Mouse (Mus musculus): ENCODE results near the gene Mfng. TPM values are rescaled to one million over a fixed set of nuclear protein-coding genes. Genes with fewer than 3 reads are reported as not detected.
A peak's percentile ranks its signal among the peaks of the same experiment; 100 is the strongest.

Mfng gene
- 10 to 100 TPM in 1 of 2 experiments, 1 to 10 TPM in 1; 9.2 to 10.4 TPM for total RNA-seq (2021)
- long read RNA-seq, transcript Mfng-201 (8 exons, 1,865 nt) = major isoform, 7 of 8 reads
- long read RNA-seq, partial matches to known transcripts = 0 of 8 reads
- long read RNA-seq, other reads (novel, unspliced or antisense) = 1 of 8 reads

GRCm38 (mm10) chr15:78773290-78773729 lies at the start of gene Mfng:
Mfng (minus strand) TSS chr15:78773475.
- DNase-seq (ENCODE audit: low spot score in 2 of 2) = peak in 1 of 2 experiments; percentile 67

DNA sequence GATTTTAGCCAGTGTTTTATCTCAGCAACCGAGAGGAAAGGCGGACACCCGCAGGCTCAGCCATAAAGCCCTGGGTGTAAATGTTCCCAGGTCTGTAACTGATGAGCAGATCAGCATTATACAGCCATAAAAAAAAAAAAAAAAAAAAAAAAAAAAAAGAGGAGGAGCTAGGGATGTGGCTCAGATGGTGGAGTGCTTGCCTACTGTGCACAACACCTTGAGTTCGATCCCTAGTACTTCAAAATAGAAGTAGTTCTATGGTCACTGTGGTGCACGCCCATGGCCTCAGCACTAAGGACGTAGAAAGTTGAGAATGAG lies 42.8 kb upstream of the Mfng start:
- no peak for DNase-seq (ENCODE audit: low spot score in 2 of 2)

- DNase-seq (ENCODE audit: low spot score in 2 of 2) = no peak
These were observed 42.2 kb upstream of the Mfng start for GRCm38 (mm10) chr15:78815314-78816073.

DNA sequence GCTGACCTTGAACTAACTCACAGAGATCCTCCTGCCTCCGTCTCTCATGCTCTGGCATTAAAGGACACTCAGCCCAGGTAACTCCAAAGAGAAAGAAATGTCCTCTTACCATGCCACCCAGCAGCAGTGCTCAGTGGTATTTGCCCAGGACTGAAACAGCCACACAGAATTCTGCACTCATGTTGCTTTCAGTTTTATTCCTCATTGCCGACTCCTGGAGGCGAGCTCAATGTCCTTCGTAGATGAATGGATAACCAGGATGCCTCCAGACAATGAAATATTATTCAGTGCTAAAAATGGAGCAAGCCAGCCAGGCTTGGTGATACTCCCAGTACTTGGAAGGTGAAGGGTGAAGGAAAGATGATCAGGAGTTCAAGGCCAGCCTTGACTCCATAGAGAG lies 40.3 kb upstream of the Mfng start:
- DNase-seq (ENCODE audit: low spot score in 2 of 2) = no peak

- DNase-seq (ENCODE audit: low spot score in 2 of 2) = no peak
These were observed 36.9 kb upstream of the Mfng start for GRCm38 (mm10) chr15:78810146-78810545.

DNA sequence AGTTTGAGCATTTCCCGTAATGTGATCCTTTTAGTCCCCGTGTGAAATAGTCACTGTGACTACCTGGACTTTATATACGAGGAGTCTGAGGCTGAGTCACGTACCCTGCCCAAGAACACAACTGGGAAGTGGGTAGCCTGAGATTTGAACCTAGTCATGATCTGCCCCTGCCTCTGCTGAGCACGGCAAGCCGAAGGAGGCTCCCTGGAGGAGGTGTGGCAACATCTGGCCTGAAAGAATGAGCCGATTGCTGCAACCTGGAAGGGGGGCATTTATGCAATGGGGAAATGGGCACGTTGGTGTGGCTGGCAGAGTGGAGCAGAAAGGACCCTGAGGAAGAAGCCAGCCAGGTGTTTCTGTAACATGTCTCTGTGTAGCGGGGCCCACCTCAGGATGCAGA lies 36.5 kb upstream of the Mfng start:
- no peak for DNase-seq (ENCODE audit: low spot score in 2 of 2)

DNA sequence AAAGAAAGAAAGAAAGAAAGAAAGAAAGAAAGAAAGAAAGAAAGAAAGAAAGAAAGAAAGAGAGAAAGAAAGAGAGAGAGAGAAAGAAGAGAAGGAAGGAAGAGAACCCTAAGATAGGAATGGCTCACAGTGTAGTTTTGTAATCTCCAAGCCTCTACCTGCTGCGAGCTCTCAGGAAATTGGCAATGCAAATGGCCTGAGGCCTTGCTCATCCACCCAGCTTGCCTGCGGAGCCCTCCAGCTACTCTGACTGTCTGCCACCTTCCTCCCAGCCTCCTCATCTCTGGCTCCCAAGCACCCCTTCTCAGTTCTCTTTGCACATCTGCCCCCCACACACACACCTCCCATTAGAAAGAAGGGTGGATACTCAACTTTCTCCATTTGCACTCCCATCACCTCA lies 35.7 kb upstream of the Mfng start:
- no peak for DNase-seq (ENCODE audit: low spot score in 2 of 2)

GRCm38 (mm10) chr15:78807141-78807540 lies 33.9 kb upstream of the Mfng start:
- no peak for DNase-seq (ENCODE audit: low spot score in 2 of 2)

DNA sequence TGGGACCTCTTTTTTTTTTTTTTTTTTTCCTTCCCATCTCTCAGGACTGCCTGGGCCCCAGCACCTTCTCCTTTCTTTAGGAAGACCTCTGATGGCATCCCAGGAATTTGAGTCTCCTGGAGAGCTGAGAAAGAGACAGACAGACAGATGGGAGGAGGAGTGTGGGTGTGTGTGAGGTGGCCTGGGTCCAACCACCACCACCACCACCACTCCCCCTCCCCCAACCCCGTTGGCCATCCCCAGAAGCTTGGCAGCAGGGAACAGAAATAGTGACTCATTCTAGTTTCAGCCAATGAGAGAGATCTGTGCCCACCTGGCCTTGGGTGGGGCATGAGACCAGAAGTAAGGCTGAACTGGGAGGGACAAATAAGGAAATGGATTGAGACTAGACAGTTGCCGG lies 33.3 kb upstream of the Mfng start:
- no peak for DNase-seq (ENCODE audit: low spot score in 2 of 2)

DNA sequence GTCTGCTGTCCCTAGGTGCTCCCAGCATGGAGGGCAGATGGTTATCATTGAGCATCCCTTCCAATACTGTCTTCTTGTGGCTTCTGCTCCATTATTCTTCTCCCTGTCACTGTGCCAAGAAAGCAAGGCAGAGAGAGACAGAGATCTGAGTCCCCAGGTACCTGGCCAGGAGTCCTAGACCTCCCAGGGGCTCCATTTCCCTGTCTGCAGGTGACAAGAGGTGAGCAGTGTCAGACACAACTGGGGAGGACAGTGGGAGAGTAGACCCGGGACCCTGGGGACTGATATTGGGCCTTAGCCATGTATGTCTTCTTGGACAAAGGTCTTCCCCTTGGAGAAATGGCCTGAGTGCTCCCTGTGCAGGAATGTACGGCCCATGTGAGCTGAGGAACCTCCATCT lies 32.1 kb upstream of the Mfng start:
- no peak for DNase-seq (ENCODE audit: low spot score in 2 of 2)

DNA sequence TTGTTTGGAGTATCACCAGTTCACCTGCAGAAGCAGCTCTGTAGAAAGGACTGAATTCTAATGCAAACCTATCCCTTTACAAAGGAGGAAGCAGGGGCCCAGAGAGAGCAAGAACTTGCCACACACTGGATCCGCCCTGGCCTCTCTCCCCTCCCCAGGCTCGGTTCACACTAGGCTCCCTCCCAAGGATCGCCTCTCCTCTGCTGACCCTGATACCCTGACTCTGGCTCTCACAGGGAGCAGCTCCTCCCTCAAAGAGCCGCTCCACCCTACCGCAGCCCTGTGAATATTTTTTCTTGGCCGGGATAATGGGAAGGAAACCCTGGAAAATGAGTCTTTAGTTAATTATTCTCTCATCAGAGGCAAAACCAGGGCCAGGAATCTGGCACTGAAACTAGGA lies 31.1 kb upstream of the Mfng start:
- DNase-seq (ENCODE audit: low spot score in 2 of 2) = no peak

- no peak for DNase-seq (ENCODE audit: low spot score in 2 of 2)
These were observed 30.2 kb upstream of the Mfng start for GRCm38 (mm10) chr15:78803499-78803900.

- DNase-seq (ENCODE audit: low spot score in 2 of 2) = no peak
These were observed 29.6 kb upstream of the Mfng start, which contains the start of gene Card10 for GRCm38 (mm10) chr15:78802776-78803391. Card10 (minus strand) TSS chr15:78803042.

GRCm38 (mm10) chr15:78801971-78802741 lies 28.9 kb upstream of the Mfng start:
- no peak for DNase-seq (ENCODE audit: low spot score in 2 of 2)

DNA sequence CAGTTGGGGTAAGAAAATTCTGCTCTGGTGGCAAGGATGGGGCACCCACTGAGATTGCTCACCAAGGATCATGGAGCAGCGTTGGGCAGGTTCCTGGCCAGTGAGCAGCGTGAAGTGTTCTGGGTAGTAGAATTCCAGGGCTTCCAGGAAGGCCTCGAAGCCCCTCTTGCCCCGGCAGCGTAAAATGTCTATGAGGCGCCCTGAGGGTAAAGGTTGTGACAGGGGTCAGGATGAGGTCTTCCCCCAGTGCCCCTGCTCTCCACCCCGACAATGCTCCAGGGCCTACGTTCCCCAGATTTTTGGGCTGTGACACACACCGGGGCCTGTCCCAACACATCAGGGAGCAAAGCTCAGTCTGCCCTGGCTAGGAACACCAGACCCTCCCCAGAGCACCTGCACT lies 28.3 kb upstream of the Mfng start:
- no peak for DNase-seq (ENCODE audit: low spot score in 2 of 2)

- DNase-seq (ENCODE audit: low spot score in 2 of 2) = peak; percentile 36 to 56
These were observed 25.8 kb upstream of the Mfng start for GRCm38 (mm10) chr15:78799029-78799428.

GRCm38 (mm10) chr15:78797060-78797329 lies 23.7 kb upstream of the Mfng start:
- DNase-seq (ENCODE audit: low spot score in 2 of 2) = no peak

DNA sequence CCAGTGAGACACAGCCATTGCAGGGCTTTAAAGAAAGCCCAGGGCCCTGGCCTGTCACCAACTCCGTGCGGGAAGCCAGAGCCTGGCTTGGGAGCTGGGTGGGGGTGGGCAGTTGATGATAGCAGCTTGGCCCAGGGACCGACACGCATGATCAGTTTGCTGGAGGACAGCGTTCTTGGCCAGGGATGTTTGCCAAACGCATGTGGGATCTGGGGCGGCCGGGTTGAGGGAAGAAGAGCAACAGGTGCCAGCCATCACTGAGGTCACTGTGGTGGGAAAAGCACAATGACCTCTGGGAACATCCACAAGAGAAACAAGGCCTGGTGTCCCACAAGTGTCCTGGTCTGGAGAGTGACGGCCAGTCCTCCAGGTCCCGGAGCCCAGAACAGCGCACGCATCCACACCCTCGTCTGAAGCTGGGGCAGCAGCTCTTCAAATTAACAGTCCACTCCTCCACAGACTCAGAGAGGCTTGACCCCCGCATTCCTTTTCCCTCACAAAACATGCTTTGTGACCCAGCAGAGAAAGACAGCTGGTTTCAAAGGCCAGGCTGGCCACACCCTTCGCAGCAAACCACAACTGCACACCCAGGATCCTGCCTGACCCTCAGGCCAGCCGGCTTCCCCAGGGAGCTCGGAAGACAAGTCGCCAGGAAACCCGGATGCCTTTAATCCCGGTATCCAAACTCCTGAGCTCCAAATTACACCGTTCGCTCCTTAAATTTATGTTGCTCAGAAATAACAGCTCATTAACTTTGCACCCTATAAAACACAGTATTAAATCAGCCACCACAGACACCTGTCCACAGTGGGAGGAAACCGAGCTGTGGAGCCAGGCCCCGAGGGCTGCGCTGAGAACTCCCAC lies 23.2 kb upstream of the Mfng start:
- DNase-seq (ENCODE audit: low spot score in 2 of 2) = no peak

DNA sequence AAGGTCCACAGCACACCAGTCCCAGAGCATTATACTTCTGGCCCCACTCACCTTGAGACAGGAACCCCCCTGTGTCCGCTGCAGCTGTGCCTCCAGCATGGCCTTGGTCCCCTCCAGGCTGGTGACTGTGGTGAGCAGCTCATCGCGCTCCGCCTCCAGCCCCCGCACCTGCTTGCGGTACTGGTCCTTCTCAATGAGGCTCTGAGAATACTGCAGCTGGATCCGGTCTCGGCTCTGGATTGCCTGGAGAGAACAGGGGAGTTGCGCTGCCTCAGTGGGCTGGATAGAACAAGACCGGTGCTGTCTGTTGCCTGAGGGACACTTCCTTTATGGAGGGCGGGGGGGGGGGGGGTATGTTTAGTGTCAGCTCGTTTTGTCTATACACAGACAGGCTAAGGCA lies 17.7 kb upstream of the Mfng start:
- no peak for DNase-seq (ENCODE audit: low spot score in 2 of 2)

DNA sequence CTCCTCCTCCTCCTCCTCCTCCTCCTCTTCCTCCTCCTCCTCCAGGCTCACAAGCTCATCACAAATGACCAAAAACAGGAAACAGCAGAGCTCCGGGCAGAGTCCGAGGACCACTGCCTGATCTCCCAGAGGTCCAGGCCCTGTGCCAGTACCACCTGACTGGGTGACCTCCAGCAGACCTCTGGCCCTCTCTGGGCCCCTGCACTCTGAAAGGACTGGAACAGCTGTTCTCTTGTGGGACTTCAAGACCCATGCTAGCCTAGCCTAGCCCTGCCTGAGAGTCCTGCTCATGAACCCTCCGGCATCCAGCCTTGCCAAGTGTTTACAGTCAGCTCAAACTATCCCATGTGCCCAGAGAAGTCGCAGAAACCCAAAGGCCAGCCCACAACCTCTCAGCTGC lies 17.2 kb upstream of the Mfng start:
- no peak for DNase-seq (ENCODE audit: low spot score in 2 of 2)

GRCm38 (mm10) chr15:78789721-78790323 lies 16.5 kb upstream of the Mfng start:
- no peak for DNase-seq (ENCODE audit: low spot score in 2 of 2)

All from layer of hippocampus, postnatal 10 days (tissue).